Mouse (Mus musculus) layer of hippocampus, adult 11-12 months (tissue): ENCODE data around the gene Gm20388.

ENCODE experiments used
- DNase-seq: peaks from one replicate; pipeline ENCODE4 v3.0.0; 2022; ENCODE audit warnings: low spot score

The Gm20388 gene

GRCm38 (mm10) chr8:120512326-120512725 lies 601.7 kb downstream of the Gm20388 start:
- no peak for DNase-seq

DNA sequence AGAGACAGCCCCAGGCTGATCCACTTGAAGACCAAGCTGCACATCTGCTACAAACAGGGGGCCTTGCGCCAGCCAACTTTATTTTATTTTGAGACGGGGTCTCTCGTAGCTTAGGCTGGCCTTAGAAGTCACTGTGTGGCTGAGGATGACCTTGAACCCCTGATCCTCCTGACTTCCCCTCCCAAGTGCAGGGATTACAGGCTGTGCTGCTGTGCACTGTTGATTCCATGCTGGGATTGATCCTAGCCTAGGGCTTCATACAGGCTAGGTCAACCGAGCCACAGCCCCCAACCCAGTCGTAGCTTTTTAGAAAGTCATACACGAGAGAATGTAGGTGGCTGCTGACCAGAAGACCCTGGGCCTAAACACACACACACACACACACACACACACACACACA lies 602.5 kb downstream of the Gm20388 start:
- no peak for DNase-seq

- no peak for DNase-seq
These were observed 603.2 kb downstream of the Gm20388 start for GRCm38 (mm10) chr8:120513638-120514461.

- no peak for DNase-seq
These were observed 604.6 kb downstream of the Gm20388 start for GRCm38 (mm10) chr8:120515214-120515613.

GRCm38 (mm10) chr8:120515650-120516049 lies 605.0 kb downstream of the Gm20388 start:
- no peak for DNase-seq

GRCm38 (mm10) chr8:120516182-120516755 lies 605.6 kb downstream of the Gm20388 start:
- no peak for DNase-seq

GRCm38 (mm10) chr8:120517666-120518410 lies 607.2 kb downstream of the Gm20388 start:
- no peak for DNase-seq

DNA sequence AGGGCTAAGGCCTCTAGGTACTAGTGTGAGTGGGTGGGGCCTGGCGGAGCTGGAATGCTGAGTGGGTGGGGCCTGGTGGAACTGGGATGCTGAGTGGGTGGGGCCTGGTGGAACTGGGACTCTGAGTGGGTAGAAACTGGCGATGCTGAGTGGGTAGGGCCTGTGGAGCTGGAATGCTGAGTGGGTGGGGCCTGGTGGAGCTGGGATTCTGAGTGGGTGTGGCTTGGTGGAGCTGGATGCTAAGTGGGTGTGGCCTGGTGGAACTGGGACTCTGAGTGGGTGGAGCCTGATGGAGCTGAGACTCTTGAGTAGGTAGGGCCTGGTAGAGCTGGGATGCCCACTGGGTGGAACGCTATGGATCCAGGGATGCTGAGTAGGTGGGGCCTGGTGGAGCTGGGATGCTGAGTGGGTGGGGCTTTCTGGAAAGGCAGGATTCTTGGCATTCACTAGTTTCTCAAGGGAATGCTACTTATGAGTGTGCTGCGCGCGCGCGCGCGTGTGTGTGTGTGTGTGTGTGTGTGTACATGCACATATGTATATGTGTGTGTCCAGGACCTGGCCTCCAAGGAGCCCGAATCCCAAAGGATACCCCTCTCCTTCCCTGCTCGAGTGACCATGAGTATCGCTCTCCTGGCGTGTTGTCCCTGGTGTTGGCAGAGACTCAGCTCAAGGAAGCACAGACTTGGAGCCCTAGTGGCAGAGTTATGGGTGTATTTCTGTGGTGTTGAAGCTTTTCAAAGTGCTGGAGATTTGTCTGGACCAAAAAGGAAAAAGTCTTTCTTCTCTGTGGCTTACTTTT lies 608.3 kb downstream of the Gm20388 start:
- DNase-seq, result no peak

- DNase-seq, result no peak
These were observed 609.6 kb downstream of the Gm20388 start for GRCm38 (mm10) chr8:120520287-120520686.

GRCm38 (mm10) chr8:120520707-120521590 lies 610.3 kb downstream of the Gm20388 start:
- DNase-seq, result peak; percentile 55

DNA sequence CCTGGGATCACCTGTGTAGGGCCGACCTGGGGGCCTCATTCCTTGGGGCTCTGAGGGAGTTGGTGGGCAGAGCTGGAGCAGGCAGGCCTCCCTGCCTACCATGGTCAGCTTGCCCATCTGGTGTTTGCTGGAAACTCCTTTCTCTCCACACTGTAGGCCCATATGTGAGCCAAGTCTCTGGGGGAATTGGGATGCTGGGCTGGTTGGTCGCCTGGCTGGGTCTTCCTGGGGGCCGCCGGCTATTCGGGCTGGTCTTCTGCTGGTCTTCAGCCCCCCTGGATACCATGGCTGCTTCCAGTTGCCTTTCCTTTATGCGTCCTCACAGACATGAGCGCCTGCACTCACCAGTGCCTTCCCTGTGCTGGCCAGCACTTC lies 610.9 kb downstream of the Gm20388 start:
- DNase-seq, result no peak

- DNase-seq, result peak; percentile 60
These were observed 613.0 kb downstream of the Gm20388 start for GRCm38 (mm10) chr8:120523641-120524040.

DNA sequence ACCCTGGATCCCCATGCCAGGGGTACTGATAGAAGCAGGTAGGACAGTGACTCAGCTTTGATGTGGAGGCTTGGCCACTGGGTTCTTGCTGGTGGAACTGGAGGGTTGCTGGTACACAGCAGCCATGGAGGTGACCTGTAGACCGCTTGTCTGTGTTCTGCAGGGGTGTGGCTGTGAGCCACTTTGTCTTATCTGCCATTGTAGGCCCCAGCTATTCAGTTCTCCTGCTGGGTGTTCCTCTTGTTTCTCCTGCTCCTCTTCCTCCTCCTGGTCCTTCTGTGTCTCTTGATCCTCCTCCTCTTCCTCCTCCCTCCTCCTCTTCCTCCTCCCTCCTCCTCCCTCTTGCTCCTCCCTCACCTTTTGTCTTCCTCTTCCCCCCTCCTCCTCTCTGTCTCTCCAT lies 614.5 kb downstream of the Gm20388 start:
- DNase-seq, result no peak

- no peak for DNase-seq
These were observed 615.2 kb downstream of the Gm20388 start for GRCm38 (mm10) chr8:120525832-120526231.

- no peak for DNase-seq
These were observed 615.9 kb downstream of the Gm20388 start for GRCm38 (mm10) chr8:120526577-120526976.

- DNase-seq, result no peak
These were observed 617.7 kb downstream of the Gm20388 start for GRCm38 (mm10) chr8:120528332-120528731.

- DNase-seq, result no peak
These were observed 618.6 kb downstream of the Gm20388 start for GRCm38 (mm10) chr8:120529226-120529625.

GRCm38 (mm10) chr8:120530954-120531656 lies 620.5 kb downstream of the Gm20388 start:
- DNase-seq, result no peak

- no peak for DNase-seq
These were observed 621.3 kb downstream of the Gm20388 start for GRCm38 (mm10) chr8:120531775-120532516.
